Mouse (Mus musculus): Measurements from ENCODE around the gene Treml1.

DNA sequence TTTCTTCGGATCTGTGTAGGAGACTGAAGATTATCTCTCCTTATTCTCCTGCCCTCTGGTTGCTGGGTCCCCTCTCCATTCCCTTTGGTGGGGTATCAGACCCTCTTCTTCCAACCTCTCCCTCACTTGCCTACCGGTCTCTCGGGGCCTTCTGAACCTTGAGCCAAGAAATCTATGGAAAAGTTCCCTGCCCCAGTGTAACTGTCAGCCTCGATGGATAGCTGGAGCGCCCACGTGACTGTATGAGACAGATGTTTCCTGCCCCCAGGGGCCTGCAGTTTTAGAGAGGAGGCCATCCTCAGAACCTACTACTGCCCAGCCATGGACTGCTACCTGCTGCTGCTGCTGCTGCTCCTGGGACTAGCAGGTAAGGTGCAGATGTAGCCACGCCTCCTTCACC is at the start of gene Treml1:
- no peak for TF ChIP-seq EP300 (IDR thresholded peaks at IDR 0.05; ENCODE audit: low read depth)
- TF ChIP-seq CTCF (IDR thresholded peaks at IDR 0.05; ENCODE audit: low read depth) = no peak
